Mouse (Mus musculus) common myeloid progenitor, adult 5-6 weeks (primary cell): ENCODE data around the gene Dst. TPM values are rescaled to one million over a fixed set of nuclear protein-coding genes. Genes with fewer than 3 reads are reported as not detected.

Source experiments
- ATAC-seq: replicated peaks from 2 replicates; pipeline ENCODE4 v1.8.0; 2016; ENCODE audit warnings: low read depth, mild to moderate bottlenecking, moderate TSS enrichment, inconsistent platforms; ENCODE audit not compliant: poor library complexity, severe bottlenecking
- total RNA-seq: library from RNA; stranded (forward); fragments of 200-1000, 187-1606 nt; gene quantifications from 2 replicates; pipeline ENCODE4 v1.2.3, GENCODE M21; 2017

Dst gene
- total RNA-seq, 1 experiment from 2014 or later = 8.4 TPM

DNA sequence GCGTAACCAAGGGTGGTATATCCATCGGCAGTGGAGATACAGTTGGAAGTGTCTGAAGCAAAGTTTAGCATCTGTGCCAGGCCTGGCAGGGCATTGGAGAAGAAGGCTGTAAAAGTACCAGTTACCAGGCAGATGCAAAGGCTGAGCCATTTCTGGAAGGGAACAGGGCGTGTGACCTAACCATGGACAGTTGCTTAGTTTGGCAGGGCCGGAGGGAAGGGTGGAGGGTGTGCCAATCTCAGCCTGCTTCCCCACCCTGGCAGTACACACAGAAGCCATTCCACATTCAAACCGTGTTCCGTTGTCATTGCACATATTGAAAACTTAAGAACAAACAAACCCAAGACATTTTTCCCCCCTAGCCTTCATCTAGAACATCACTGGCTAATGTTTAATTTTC lies 212.0 kb downstream of the Dst start:
- ATAC-seq = no peak

DNA sequence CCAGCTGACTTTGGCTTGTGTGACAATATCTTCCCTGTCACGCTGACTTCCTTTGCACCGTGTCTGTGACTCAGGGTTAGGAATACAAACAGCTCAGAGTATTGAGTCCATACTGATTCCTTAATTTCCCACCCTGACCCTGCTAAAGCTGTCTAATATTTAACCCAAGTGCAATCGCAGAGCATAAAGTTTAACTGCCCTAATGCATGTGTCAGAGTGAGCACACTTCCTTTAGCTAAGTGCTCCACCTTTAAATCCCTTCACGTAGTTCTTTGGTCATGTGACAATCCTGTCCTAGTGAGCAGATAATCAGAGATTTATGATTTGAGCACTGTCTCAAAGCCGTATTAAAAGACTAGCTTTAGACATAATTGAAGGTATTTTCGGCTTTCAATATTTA lies 212.6 kb downstream of the Dst start:
- no peak for ATAC-seq

DNA sequence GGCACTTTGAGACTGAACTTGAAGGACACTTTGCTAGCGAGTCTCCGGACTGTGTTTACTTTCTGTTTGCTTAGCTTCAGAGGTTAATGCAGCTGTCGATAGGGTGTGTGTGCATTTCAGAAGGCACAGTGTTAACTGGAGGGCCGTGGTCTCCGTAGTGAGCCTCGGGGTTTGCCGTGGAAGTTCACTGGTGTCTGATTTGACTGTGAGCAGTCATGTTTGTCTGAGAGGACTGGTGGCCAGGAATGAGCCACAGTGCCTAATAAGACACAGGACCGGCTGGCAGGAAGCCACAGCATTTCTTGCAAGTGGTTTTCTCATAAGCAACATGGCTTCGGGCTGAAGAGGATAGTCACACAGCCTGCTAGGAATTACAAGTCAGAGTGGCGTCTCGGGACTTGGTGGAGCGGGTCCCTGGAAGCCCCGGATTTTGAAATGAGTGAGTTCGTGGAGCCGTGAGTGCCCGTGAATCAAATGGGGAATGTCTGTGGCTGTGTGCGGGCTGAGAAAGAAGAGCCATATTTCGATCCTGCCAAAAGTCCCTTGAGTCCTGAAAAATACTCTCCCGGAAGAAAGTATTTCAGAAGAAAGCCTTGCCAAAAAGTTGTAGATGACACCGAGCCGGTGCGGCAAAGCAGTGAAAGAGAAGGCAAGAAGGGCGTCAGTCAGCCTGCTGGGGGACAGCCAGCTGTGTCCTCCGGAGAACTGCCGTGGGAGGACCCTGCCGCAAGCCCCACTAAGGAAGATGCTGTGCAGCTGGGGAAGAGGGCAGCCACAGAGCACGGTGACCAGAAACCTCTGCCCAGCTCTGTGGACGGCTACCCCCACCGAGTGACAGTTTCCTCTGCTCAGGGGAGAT lies 213.4 kb downstream of the Dst start:
- no peak for ATAC-seq

DNA sequence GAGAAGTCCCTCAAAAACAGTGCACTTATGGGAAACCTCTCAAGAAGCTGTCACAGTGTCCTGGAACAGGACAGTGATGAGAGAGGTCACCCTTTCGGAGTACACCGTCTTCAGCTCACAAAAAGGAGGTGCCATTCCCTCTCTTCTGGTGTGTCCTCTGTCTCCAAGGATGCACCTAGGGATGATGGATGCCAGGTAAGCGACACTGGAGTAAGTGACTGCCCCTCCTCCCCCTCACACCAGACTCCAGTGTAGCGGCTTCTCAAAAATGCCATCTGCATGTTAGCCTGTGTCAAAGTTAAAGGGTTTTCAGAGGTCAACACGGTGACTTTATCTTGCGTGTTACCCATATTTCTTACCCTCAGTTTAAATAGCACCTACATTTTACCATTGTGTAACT lies 214.2 kb downstream of the Dst start:
- no peak for ATAC-seq

GRCm38 (mm10) chr1:34122905-34123304 lies 214.9 kb downstream of the Dst start:
- ATAC-seq = no peak

DNA sequence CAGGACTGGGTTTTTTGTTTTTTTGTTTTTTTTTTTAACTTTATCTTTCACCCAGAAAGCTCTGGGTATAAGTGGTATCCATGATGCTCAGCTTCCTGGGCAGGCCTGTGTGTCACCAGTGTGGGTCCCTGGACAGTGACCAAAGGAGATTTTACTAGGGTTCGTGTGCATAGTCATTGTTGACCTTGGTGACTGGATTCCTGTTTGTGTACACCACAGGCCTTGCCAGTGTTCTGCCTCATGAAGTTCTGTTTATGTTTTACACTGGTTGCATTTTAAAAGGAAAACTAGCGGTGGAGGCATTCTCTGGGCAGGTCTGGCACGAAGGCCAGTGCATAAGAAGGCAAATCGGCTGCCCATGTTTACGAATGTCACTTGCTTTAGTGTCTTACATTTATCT lies 215.3 kb downstream of the Dst start:
- no peak for ATAC-seq

DNA sequence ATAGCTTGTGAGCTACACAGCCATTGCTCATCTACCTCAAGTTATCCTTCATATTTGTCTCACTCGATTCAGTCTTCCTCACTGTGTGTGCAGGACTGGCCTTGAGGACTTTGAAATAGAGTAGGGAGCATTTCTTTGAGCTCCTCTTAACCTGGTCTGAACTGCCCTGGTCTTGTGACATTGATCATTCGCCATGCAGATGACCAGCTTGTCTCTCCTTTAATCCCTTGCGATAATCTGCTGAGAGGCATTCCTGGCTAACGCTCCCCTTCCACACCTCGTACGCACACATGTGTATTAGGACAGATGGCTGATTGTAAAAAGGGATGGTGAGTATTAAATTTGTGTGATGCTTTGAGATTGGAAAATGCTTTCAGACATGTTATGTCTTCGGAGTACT lies 216.4 kb downstream of the Dst start:
- ATAC-seq = no peak

DNA sequence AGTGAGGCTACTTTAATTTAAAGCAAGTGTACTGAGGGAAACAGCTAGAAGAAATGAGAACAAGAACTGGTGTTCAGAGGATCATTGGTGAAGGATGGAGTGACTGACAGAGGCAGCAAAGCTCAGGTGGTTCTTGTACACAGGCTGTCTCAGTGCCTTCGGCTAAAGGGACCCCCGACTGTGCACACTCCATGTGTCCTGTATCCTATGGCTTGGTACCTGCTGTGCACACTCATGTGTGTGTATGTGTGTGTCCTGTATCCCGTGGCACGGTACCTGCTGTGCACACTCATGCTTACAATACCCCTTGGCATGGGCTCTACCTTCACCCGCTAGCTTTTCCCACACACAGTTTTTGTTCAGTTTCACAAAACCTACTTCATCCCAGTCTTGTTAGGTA lies 217.1 kb downstream of the Dst start:
- no peak for ATAC-seq

- ATAC-seq = no peak
These were observed 219.9 kb downstream of the Dst start for GRCm38 (mm10) chr1:34127714-34128474.

DNA sequence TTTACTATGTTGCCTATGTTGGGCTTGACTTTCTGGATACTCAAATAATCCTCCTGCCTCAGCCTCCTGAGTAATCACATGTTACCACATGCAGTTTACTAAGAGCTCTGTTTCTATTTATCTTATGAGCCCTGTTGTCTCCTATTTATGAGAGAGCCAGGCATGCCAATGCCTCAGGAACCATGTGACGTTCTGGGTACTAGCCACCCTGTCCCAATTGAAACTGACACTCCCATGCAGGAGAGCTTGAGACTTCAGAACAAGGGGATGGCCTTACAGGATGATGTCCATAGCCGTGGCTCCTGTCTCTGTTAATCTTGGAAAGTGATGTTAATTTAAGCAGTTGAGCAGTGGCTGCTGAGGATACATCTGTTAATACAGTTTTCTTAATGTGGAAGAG lies 220.8 kb downstream of the Dst start:
- no peak for ATAC-seq

DNA sequence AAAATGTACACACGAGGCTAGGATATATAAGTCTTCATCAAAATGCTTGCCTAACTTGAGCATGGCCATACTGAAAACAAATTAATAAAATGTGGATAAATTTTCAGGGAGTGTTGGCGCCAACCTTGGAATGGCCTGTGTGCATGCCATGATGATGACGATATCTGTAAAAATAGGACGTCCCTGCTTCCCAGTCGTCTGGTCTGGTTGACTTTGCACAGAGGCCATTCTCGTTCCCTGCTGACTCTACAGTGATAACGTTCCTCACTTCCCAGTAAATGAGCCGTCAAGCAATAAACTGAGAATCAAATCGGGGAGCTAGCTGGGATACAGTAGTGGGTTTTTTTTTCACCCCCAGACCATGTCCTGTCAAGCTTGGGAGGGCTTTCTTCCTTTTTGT lies 221.7 kb downstream of the Dst start:
- ATAC-seq = no peak

- no peak for ATAC-seq
These were observed 222.8 kb downstream of the Dst start for GRCm38 (mm10) chr1:34130804-34131203.

- no peak for ATAC-seq
These were observed 224.8 kb downstream of the Dst start for GRCm38 (mm10) chr1:34132875-34133274.

DNA sequence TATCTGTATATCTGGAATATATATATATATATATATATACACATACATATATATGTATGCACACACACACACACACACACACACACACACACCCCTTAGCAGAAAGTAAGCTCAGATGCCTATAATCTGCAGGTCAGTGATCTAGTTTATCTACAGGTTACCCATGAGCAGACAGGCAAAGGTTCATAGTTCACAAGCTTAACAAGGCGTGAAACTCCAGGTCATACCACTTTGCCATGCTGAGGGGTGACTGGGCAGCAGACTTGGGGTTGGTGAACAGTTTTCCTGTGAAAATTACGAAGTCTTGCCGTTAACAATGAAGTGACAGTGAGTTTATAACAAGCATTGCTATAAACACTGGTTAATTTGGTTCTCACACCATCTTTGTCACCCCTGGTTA lies 227.5 kb downstream of the Dst start:
- no peak for ATAC-seq

- ATAC-seq = no peak
These were observed 231.3 kb downstream of the Dst start for GRCm38 (mm10) chr1:34139191-34139853.

DNA sequence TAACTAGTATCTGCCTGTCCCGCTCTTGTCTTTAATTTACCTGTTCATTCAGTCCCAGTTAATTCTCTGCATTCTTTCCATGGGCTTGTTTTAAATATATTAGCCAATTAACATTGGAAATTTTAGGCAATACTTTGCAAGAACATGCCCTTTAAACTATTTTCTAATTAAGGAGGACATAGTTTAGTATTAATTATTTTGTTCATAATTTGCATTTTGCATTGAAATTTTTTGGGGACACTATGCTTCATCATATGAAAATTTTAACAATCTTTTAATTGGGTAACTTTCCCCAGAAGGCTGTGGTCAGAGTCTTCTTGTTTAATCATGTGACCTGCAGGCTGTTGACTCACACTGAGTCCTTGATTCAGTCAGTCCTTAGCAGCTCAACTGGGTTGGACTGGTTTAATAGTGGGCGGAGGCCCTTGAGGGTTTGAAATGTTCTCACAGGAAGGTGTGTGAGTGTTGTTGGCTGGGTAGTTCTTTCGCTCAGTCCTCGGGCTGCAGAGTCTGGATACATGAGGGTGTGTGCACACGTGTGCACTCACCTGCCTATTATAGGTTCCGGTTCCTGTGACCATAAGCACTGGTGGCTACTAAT lies 231.9 kb downstream of the Dst start:
- ATAC-seq = no peak

GRCm38 (mm10) chr1:34140686-34141085 lies 232.7 kb downstream of the Dst start:
- ATAC-seq = no peak

GRCm38 (mm10) chr1:34142951-34143580 lies 235.0 kb downstream of the Dst start:
- ATAC-seq = no peak

DNA sequence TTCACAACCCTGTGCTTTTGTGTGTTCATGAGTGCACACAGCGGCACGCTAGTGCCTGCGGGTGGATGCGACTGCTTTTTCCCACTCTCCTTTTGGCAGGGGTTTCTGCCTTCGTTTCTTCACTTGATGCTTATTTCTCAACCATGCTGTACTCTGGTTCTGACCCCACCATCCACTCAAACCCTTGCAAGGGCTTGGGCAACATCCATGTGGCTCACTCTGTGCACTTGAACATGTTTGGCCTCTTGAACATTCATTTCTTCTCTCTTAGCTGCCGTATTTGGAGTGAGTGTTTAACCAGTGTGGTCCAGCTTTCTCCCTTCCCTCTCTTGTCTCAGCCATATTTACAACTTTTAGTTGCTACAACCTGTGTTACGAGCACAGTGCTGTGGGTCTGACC lies 236.8 kb downstream of the Dst start:
- no peak for ATAC-seq

- ATAC-seq = no peak
These were observed 240.0 kb downstream of the Dst start for GRCm38 (mm10) chr1:34148039-34148438.
